Mouse (Mus musculus) myocyte (in vitro differentiated cells): ENCODE measurements around the gene S100a14.

Source experiments
- E2F4 ChIP-seq: IDR thresholded peaks from one replicate; pipeline ENCODE4 v1.6.1; 2011; ENCODE audit warnings: mild to moderate bottlenecking, control low read depth, moderate library complexity; ENCODE audit not compliant: insufficient read depth
- POLR2AphosphoS2 ChIP-seq: IDR thresholded peaks from one replicate; pipeline ENCODE4 v1.6.1; 2011; ENCODE audit warnings: low read depth, control low read depth; ENCODE audit not compliant: insufficient read length
- USF1 ChIP-seq: IDR thresholded peaks from one replicate; pipeline ENCODE4 v1.6.1; 2011; ENCODE audit warnings: low read depth, mild to moderate bottlenecking, control low read depth, moderate library complexity

DNA sequence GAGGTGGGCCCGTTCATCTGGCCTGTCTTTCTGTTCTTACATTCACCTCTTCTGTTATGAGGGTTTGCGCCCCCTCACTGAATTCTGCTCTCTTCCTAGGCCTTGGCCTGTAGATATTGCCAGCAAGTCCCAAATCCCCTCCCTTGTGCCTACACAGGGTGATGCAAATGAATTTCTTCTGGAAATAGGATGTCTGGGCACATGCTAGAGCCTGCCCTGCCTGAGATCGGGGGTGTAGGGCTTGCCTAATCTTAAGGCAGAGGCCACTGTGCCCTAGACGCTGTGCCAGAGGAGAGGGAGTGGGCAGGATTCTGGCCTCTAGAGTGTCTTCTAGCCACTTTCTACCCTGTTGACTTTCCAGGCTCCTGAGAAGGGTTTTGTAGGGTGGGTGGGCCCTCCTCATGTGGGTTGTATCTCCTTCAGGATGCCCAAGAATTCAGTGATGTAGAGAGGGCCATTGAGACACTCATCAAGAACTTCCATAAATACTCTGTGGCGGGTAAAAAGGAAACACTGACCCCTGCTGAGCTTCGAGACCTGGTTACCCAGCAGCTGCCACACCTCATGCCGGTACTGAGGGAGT lies 726 bp downstream of the S100a14 start:
- TF ChIP-seq E2F4 (no peak), POLR2AphosphoS2 (no peak), USF1 (no peak)
